Mouse (Mus musculus): ENCODE measurements at regions not wholly inside any gene's neighbourhood (a gene's known extent, or its start where the extent isn't known, plus 50 kb on each side); places are given as distances from the start of the nearest gene placed in this dataset.

DNA sequence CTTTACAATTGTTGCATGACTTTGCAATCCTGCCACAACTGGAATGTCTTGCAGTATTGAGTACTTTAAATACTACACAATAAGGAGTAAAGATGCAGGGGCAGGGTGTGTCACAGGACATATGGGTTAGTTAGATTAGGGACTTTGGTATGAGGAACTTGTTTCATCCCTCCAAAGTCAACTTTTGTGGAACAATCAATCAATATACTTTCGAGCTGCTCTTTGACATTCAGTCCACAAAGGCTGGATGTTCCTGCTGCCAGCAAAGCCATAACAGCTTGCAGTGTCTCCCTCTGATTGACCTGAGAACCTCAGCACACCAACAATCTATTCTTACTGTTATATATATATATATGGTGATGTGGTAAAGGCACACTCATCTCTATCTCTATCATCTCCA lies 314.5 kb downstream of the 9330182O14Rik start:
- ATAC-seq (replicated peaks; ENCODE audit: low FRiP score, low TSS enrichment, low read depth): no peak
- Histone ChIP-seq H3K4me1 (replicated peaks; ENCODE audit: control insufficient read depth, insufficient read depth, low read length) (no peaks in the 10 kb centered on the region), H3K27me3 (replicated peaks; ENCODE audit: control insufficient read depth, insufficient read depth, low read length) (no peaks in the 10 kb centered on the region), H3K4me3 (ENCODE audit: low read depth, low read length) (no peak overlapping the region), H3K9me3 (ENCODE audit: control insufficient read depth, low read length) (no peaks in the 10 kb centered on the region), H3K36me3 (ENCODE audit: control insufficient read depth, insufficient read depth, low read length) (no peaks in the 10 kb centered on the region), H3K27ac (ENCODE audit: low read depth) (no peak overlapping the region), H3K4me2 (ENCODE audit: low read length) (no peak overlapping the region), H3K9ac (ENCODE audit: low read length) (no peak overlapping the region)
- WGBS: 80% methylated on average over 1 of the region's 1 CpGs
- no peak for DNase-seq (ENCODE audit: low spot score)

DNA sequence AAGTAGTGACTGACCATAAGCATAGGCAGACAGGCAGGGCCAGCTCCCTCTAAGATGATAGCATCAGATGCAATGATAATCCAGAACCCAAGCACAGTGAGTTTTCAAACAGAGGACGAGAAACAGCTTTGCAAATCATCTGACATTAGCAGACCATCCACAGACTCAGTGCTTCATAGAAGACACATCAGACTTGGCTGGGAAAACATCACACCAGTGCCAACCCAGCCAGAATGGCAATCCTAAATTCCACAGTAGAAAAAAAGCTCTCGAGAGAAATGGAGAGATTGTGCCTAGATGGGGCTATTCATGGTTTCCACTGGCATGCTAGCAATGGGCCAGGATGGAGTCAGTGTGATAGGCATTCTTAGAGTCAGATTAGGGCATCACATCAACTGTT lies 319.1 kb downstream of the 9330182O14Rik start:
- no peak for DNase-seq (ENCODE audit: low spot score)
- Histone ChIP-seq H3K27ac (ENCODE audit: low read depth) (no peak overlapping the region), H3K9me3 (ENCODE audit: control insufficient read depth, low read length) (no peaks in the 10 kb centered on the region), H3K4me2 (ENCODE audit: low read length) (no peak overlapping the region), H3K27me3 (replicated peaks; ENCODE audit: control insufficient read depth, insufficient read depth, low read length) (no peaks in the 10 kb centered on the region), H3K9ac (ENCODE audit: low read length) (no peak overlapping the region), H3K36me3 (ENCODE audit: control insufficient read depth, insufficient read depth, low read length) (no peaks in the 10 kb centered on the region), H3K4me3 (ENCODE audit: low read depth, low read length) (no peak overlapping the region), H3K4me1 (replicated peaks; ENCODE audit: control insufficient read depth, insufficient read depth, low read length) (no peaks in the 10 kb centered on the region)
- 73% methylated on average over 2 of the region's 2 CpGs for WGBS
- ATAC-seq (replicated peaks; ENCODE audit: low FRiP score, low TSS enrichment, low read depth): no peak

- 34% methylated on average over 7 of the region's 7 CpGs for WGBS
- Histone ChIP-seq H3K27ac (ENCODE audit: low read depth) (no peak overlapping the region), H3K4me2 (ENCODE audit: low read length) (no peak overlapping the region), H3K9ac (ENCODE audit: low read length) (no peak overlapping the region), H3K9me3 (ENCODE audit: control insufficient read depth, low read length) (no peaks in the 10 kb centered on the region), H3K36me3 (ENCODE audit: control insufficient read depth, insufficient read depth, low read length) (no peaks in the 10 kb centered on the region), H3K4me1 (replicated peaks; ENCODE audit: control insufficient read depth, insufficient read depth, low read length) (no peaks in the 10 kb centered on the region), H3K27me3 (replicated peaks; ENCODE audit: control insufficient read depth, insufficient read depth, low read length) (no peaks in the 10 kb centered on the region), H3K4me3 (ENCODE audit: low read depth, low read length) (no peak overlapping the region)
- DNase-seq (ENCODE audit: low spot score) (peak; percentile 54), ATAC-seq (replicated peaks; ENCODE audit: low FRiP score, low TSS enrichment, low read depth) (no peak; the same call in 1 of the 2 replicates)
Observed at GRCm38 (mm10) chr15:40475659-40476355, 341.6 kb downstream of the 9330182O14Rik start.

DNA sequence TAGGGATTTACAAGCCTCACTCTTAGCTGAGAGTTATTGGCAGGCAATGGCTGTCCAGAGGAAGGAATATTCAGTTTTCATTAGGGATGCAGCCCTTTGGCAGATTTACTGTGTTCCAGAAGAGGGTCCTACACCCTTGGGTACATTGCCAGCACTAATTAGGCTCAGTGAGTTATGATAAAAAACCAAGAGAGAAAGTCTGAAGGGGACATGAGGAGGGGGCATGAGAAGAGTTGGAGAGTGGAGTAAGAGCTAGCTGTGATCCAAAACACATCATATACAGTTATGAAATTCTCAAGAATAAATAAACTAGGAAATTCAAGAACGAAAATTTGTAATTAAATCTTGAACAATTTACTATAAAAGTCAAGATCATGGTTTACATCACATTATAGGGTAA lies 346.2 kb downstream of the 9330182O14Rik start:
- Histone ChIP-seq H3K27me3 (replicated peaks; ENCODE audit: control insufficient read depth, insufficient read depth, low read length) (no peaks in the 10 kb centered on the region), H3K27ac (ENCODE audit: low read depth) (no peak overlapping the region), H3K9ac (ENCODE audit: low read length) (no peak overlapping the region), H3K36me3 (ENCODE audit: control insufficient read depth, insufficient read depth, low read length) (no peaks in the 10 kb centered on the region), H3K9me3 (ENCODE audit: control insufficient read depth, low read length) (no peaks in the 10 kb centered on the region), H3K4me1 (replicated peaks; ENCODE audit: control insufficient read depth, insufficient read depth, low read length) (no peaks in the 10 kb centered on the region), H3K4me3 (ENCODE audit: low read depth, low read length) (no peak overlapping the region), H3K4me2 (ENCODE audit: low read length) (no peak overlapping the region)
- 61% methylated on average over 1 of the region's 1 CpGs for WGBS
- ATAC-seq (replicated peaks; ENCODE audit: low FRiP score, low TSS enrichment, low read depth): no peak
- no peak for DNase-seq (ENCODE audit: low spot score)

DNA sequence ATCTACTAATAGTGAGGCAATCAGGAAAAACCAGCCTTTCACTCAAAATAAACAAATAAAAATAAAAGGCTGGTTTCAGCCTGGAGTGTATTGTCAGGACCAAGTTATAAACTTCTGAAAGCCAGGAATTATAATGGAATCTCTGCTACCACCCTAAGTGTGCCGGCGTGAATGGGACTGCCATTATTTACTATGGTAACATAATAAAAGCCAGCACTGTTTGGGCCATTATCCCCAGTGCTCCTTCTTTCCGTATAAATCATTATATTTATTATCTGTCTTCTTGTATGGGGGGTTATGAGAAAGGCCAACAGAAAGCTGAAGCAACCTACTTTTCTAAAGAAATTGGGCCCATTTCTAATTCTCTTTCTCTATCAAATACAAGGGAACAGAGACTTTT lies 347.1 kb downstream of the 9330182O14Rik start:
- no peaks in the 10 kb centered on the region for H3K9me3 ChIP-seq (ENCODE audit: control insufficient read depth, low read length)
- no peaks in the 10 kb centered on the region for H3K27me3 ChIP-seq (replicated peaks; ENCODE audit: control insufficient read depth, insufficient read depth, low read length)
- H3K36me3 ChIP-seq (ENCODE audit: control insufficient read depth, insufficient read depth, low read length): no peaks in the 10 kb centered on the region
- no peak overlapping the region for H3K4me3 ChIP-seq (ENCODE audit: low read depth, low read length)
- H3K4me2 ChIP-seq (ENCODE audit: low read length): no peak overlapping the region
- no peak overlapping the region for H3K9ac ChIP-seq (ENCODE audit: low read length)
- DNase-seq (ENCODE audit: low spot score) (no peak), ATAC-seq (replicated peaks; ENCODE audit: low FRiP score, low TSS enrichment, low read depth) (no peak)
- no peaks in the 10 kb centered on the region for H3K4me1 ChIP-seq (replicated peaks; ENCODE audit: control insufficient read depth, insufficient read depth, low read length)
- no peak overlapping the region for H3K27ac ChIP-seq (ENCODE audit: low read depth)
- 18% methylated on average over 3 of the region's 3 CpGs for WGBS

DNA sequence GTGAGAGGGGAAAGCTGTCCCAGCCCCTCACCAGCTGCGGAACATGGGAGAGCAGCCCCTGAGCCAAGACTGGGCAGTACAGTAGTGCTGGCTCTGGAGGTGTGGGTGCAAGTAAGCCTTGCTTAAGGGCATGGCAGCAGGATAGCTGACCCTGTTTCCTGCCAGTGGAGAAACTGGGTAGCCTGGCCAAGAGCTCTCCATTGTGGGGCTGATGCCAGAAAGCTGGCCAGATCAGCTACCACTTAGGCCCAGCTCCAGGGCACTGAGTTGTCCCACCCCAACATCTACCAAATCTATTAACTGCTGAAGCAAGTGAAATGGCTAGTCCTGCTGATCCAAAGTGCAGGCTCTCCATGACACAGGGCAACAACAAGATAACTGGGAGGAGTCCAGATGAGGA lies 351.8 kb downstream of the 9330182O14Rik start:
- 95% methylated on average over 1 of the region's 1 CpGs for WGBS
- H3K27me3 ChIP-seq (replicated peaks; ENCODE audit: control insufficient read depth, insufficient read depth, low read length): no peaks in the 10 kb centered on the region
- ATAC-seq (replicated peaks; ENCODE audit: low FRiP score, low TSS enrichment, low read depth): no peak
- no peaks in the 10 kb centered on the region for H3K36me3 ChIP-seq (ENCODE audit: control insufficient read depth, insufficient read depth, low read length)
- no peaks in the 10 kb centered on the region for H3K9me3 ChIP-seq (ENCODE audit: control insufficient read depth, low read length)
- H3K27ac ChIP-seq (ENCODE audit: low read depth): no peak overlapping the region
- H3K4me1 ChIP-seq (replicated peaks; ENCODE audit: control insufficient read depth, insufficient read depth, low read length): no peaks in the 10 kb centered on the region
- no peak overlapping the region for H3K9ac ChIP-seq (ENCODE audit: low read length)
- H3K4me2 ChIP-seq (ENCODE audit: low read length): no peak overlapping the region
- no peak overlapping the region for H3K4me3 ChIP-seq (ENCODE audit: low read depth, low read length)
- DNase-seq (ENCODE audit: low spot score): no peak

- H3K36me3 ChIP-seq (ENCODE audit: control insufficient read depth, insufficient read depth, low read length): no peaks in the 10 kb centered on the region
- H3K4me1 ChIP-seq (replicated peaks; ENCODE audit: control insufficient read depth, insufficient read depth, low read length): no peaks in the 10 kb centered on the region
- H3K4me3 ChIP-seq (ENCODE audit: low read depth, low read length): no peak overlapping the region
- H3K9me3 ChIP-seq (ENCODE audit: control insufficient read depth, low read length): no peaks in the 10 kb centered on the region
- 69% methylated on average over 11 of the region's 11 CpGs for WGBS
- H3K27ac ChIP-seq (ENCODE audit: low read depth): no peak overlapping the region
- H3K4me2 ChIP-seq (ENCODE audit: low read length): no peak overlapping the region
- H3K9ac ChIP-seq (ENCODE audit: low read length): no peak overlapping the region
- no peaks in the 10 kb centered on the region for H3K27me3 ChIP-seq (replicated peaks; ENCODE audit: control insufficient read depth, insufficient read depth, low read length)
- no peak for ATAC-seq (replicated peaks; ENCODE audit: low FRiP score, low TSS enrichment, low read depth)
- no peak for DNase-seq (ENCODE audit: low spot score)
Observed at GRCm38 (mm10) chr15:40501180-40502125, 367.3 kb downstream of the 9330182O14Rik start.

DNA sequence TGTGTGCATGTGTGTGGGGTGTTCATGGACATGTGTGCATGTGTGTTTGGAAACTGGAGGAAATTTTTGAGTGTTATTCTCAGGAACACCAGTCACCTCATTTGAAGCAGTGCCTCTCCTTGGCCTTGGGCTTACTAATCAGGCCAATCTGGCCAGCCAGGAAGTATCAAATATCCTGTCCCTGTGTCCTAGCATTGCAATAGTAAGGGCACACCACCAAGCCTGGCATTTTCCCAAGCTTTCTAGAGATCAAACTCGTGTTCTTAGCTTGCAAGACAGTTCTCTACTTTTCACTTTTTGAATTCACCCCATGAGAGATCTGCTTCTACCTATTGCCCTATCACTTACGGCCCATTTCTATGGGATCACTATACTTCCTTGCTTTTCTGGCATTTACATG lies 376.7 kb downstream of the 9330182O14Rik start:
- Histone ChIP-seq H3K9ac (ENCODE audit: low read length) (no peak overlapping the region), H3K27me3 (replicated peaks; ENCODE audit: control insufficient read depth, insufficient read depth, low read length) (no peaks in the 10 kb centered on the region), H3K4me1 (replicated peaks; ENCODE audit: control insufficient read depth, insufficient read depth, low read length) (no peaks in the 10 kb centered on the region), H3K4me2 (ENCODE audit: low read length) (no peak overlapping the region), H3K36me3 (ENCODE audit: control insufficient read depth, insufficient read depth, low read length) (no peaks in the 10 kb centered on the region), H3K9me3 (ENCODE audit: control insufficient read depth, low read length) (no peaks in the 10 kb centered on the region), H3K27ac (ENCODE audit: low read depth) (no peak overlapping the region), H3K4me3 (ENCODE audit: low read depth, low read length) (no peak overlapping the region)
- ATAC-seq (replicated peaks; ENCODE audit: low FRiP score, low TSS enrichment, low read depth): no peak
- DNase-seq (ENCODE audit: low spot score): no peak
- 73% methylated on average over 2 of the region's 2 CpGs for WGBS

Data from intestine, embryonic 14.5 days (tissue).